Mouse (Mus musculus) splenic B cell, adult 2 months (primary cell): Measurements from ENCODE around the gene Zic5.
A peak's percentile ranks its signal among the peaks of the same experiment; 100 is the strongest.

Experiments
- DNase-seq: peaks from one replicate; pipeline ENCODE4 v3.0.0-alpha.2; 2011; ENCODE audit warnings: low read depth, low spot score
- H3K27me3 ChIP-seq: 2 replicates; pipeline ENCODE4 v1.6.1; 2012; ENCODE audit warnings: mild to moderate bottlenecking, low read length, moderate library complexity, mixed read lengths; ENCODE audit not compliant: control insufficient read depth, poor library complexity, insufficient read depth, severe bottlenecking
- H3K36me3 ChIP-seq: 2 replicates; pipeline ENCODE4 v1.6.1; 2012; ENCODE audit warnings: mild to moderate bottlenecking, low read length, moderate library complexity, mixed read lengths; ENCODE audit not compliant: control insufficient read depth, poor library complexity, insufficient read depth, severe bottlenecking

Zic5 gene

GRCm38 (mm10) chr14:122484458-122484843 is 19.0 kb upstream of the Zic5 start:
- no peaks in the 10 kb centered on the region for H3K36me3 ChIP-seq
- DNase-seq, result no peak
- H3K27me3 ChIP-seq, result peaks cover 4% of the 10 kb centered on the region

- DNase-seq, result no peak
- Histone ChIP-seq H3K36me3 (no peaks in the 10 kb centered on the region), H3K27me3 (peaks cover 4% of the 10 kb centered on the region)
These were observed 18.3 kb upstream of the Zic5 start for GRCm38 (mm10) chr14:122483556-122484421.

GRCm38 (mm10) chr14:122483024-122483385 is 17.5 kb upstream of the Zic5 start:
- DNase-seq, result no peak
- H3K27me3 ChIP-seq, result peaks cover 4% of the 10 kb centered on the region
- no peaks in the 10 kb centered on the region for H3K36me3 ChIP-seq

- DNase-seq, result no peak
- peaks cover 4% of the 10 kb centered on the region for H3K27me3 ChIP-seq
These were observed 16.9 kb upstream of the Zic5 start for GRCm38 (mm10) chr14:122482081-122483023.

GRCm38 (mm10) chr14:122481181-122481580 is 15.7 kb upstream of the Zic5 start:
- H3K36me3 ChIP-seq, result no peaks in the 10 kb centered on the region
- DNase-seq, result no peak

More at GRCm38 (mm10) chr14:122482081-122483023, 16.9 kb upstream of the Zic5 start:
- no peaks in the 10 kb centered on the region for H3K36me3 ChIP-seq

GRCm38 (mm10) chr14:122480355-122480754 is 14.9 kb upstream of the Zic5 start:
- Histone ChIP-seq H3K27me3 (peaks cover 2% of the 10 kb centered on the region; the same call in 1 of the 2 replicates), H3K36me3 (no peaks in the 10 kb centered on the region)
- DNase-seq, result no peak

More at GRCm38 (mm10) chr14:122481181-122481580, 15.7 kb upstream of the Zic5 start:
- peaks cover 4% of the 10 kb centered on the region for H3K27me3 ChIP-seq

- peaks cover 3% of the 10 kb centered on the region; the same call in 1 of the 2 replicates for H3K27me3 ChIP-seq
- no peaks in the 10 kb centered on the region for H3K36me3 ChIP-seq
- no peak for DNase-seq
These were observed 14.1 kb upstream of the Zic5 start for GRCm38 (mm10) chr14:122479461-122480109.

- peaks cover 8% of the 10 kb centered on the region for H3K27me3 ChIP-seq
- no peaks in the 10 kb centered on the region for H3K36me3 ChIP-seq
- DNase-seq, result peak; percentile 37
These were observed 13.1 kb upstream of the Zic5 start for GRCm38 (mm10) chr14:122478574-122479011.

- DNase-seq, result no peak
- Histone ChIP-seq H3K36me3 (no peaks in the 10 kb centered on the region), H3K27me3 (peaks cover 10% of the 10 kb centered on the region)
These were observed 12.6 kb upstream of the Zic5 start for GRCm38 (mm10) chr14:122477971-122478573.

GRCm38 (mm10) chr14:122477261-122477671 is 11.8 kb upstream of the Zic5 start:
- H3K36me3 ChIP-seq, result no peaks in the 10 kb centered on the region
- peaks cover 10% of the 10 kb centered on the region for H3K27me3 ChIP-seq
- no peak for DNase-seq

GRCm38 (mm10) chr14:122476822-122477215 is 11.3 kb upstream of the Zic5 start:
- DNase-seq, result no peak
- Histone ChIP-seq H3K36me3 (no peaks in the 10 kb centered on the region), H3K27me3 (peaks cover 8% of the 10 kb centered on the region; the same call in 1 of the 2 replicates)

GRCm38 (mm10) chr14:122476041-122476821 is 10.8 kb upstream of the Zic5 start:
- peak; percentile 39 for DNase-seq
- peaks cover 8% of the 10 kb centered on the region; the same call in 1 of the 2 replicates for H3K27me3 ChIP-seq

GRCm38 (mm10) chr14:122475557-122476040 is 10.1 kb upstream of the Zic5 start:
- no peaks in the 10 kb centered on the region for H3K36me3 ChIP-seq
- H3K27me3 ChIP-seq, result peaks cover 8% of the 10 kb centered on the region; the same call in 1 of the 2 replicates
- peak; percentile 34 for DNase-seq

More at GRCm38 (mm10) chr14:122476041-122476821, 10.8 kb upstream of the Zic5 start:
- H3K36me3 ChIP-seq, result no peaks in the 10 kb centered on the region
